Mouse (Mus musculus) G1E (cell line): ENCODE data around the gene Adprhl1.

Experiments
- CTCF ChIP-seq: IDR thresholded peaks from 2 replicates; pipeline ENCODE4 v1.5.1; 2012; ENCODE audit warnings: low read depth, low read length, inconsistent platforms, mixed read lengths
- GATA1 ChIP-seq: IDR thresholded peaks from 2 replicates; pipeline ENCODE4 v1.6.1; 2012; ENCODE audit warnings: borderline replicate concordance, low read length, inconsistent platforms, mixed read lengths
- POLR2AphosphoS5 ChIP-seq: IDR thresholded peaks from 2 replicates; pipeline ENCODE4 v1.6.1; 2012; ENCODE audit warnings: low read depth, low read length, inconsistent platforms; ENCODE audit not compliant: insufficient replicate concordance

DNA sequence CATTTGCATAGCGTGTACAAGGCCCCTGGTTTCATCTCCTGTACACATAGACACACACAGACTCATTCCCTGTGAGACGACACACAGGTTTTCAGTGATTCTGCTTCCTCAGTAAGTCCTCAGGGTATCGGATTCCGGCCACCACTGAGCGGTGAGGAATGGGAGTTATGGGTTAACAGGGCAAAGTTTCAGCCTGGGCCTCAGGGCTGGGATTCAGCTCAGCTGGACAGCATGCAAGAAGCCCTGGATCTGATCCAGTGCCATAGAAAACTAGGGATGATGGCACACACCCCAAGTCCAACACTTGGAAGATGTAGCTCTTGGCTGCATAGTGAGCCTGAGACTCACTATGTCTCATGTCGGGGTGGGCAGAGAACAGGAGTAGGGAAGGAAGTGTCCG is 74.0 kb downstream of the Adprhl1 start:
- TF ChIP-seq CTCF (no peak), POLR2AphosphoS5 (no peak), GATA1 (no peak)
